Mouse (Mus musculus) stomach, postnatal 0 days (tissue): ENCODE data around the gene Plscr4.

Experiments
- CTCF ChIP-seq: IDR thresholded peaks from 2 replicates; pipeline ENCODE4 v1.5.1; 2016; ENCODE audit warnings: antibody characterized with exemption, low read depth, mild to moderate bottlenecking, moderate library complexity
- EP300 ChIP-seq: optimal IDR thresholded peaks from 2 replicates; pipeline ENCODE3; 2016; ENCODE audit warnings: antibody characterized with exemption

GRCm38 (mm10) chr9:92481663-92482062 lies 24.5 kb downstream of the Plscr4 start:
- no peak for TF ChIP-seq CTCF
- TF ChIP-seq EP300 = no peak
